Mouse (Mus musculus) cerebellum, adult 11 months (tissue): ENCODE measurements around the gene C1qtnf5.

Experiments
- DNase-seq: peaks from one replicate; pipeline ENCODE4 v3.0.0; 2022

Gene C1qtnf5

DNA sequence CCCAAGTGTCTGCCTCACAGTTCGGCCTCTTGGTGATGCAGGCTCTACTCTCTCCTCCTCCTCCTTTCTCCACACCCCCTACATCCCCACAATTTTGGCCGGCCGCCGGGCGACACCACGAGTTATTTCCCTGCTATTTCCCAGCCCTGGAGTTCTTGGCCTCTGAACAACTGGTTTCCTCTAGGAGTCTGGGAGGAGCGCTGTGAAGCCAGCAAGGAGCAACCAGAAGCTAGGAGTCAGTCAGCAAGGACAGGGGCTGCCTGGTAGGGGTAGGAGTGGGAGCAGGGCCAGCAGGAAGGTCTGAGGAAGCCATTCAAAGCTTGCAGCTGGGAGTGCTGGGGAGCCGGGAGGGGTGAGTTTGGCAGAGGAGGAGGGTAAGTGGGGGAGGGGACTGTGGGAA lies at the start of gene C1qtnf5:
Gene C1qtnf5, plus strand, starts transcription at position 136 of the 400 bp plus-strand sequence.
- DNase-seq = no peak

DNA sequence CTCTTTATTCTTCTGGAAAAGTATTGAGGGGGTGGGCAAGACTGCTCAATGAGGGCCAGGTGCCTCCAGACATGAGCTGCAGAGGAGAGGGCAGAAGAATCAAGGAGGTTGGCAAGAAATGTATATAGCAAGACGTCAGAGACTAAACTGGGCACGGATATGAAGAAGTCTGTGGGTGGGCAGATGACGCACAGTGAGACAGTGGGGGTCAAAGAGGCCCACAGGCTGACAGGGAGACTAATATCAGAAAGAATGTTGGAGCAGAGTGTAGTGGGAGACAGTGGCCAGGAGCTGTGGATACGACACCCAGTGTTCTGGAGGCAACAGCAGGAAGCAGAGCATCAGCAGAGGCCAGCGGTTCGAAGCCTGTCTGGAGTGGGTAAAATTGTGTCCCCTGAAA lies 48.4 kb upstream of the C1qtnf5 start:
- DNase-seq = no peak

DNA sequence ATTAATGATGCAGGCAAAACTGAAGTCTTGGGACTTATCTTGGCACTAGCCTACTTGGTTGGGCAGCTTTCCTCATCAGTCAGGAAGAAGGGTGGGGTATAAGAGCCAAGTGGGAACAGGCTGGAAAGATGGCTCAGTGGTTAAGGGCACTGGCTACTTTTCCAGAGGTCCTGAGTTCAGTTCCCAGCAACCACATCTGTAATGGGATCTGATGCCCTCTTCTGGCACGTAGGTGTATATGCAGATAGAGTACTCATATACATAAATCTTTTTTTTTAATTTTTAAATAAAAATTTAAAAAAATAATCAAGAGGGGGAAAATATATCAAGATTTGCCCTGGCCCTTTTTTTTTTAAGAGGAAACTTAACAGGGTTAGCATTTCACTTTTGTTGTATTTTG lies 41.9 kb upstream of the C1qtnf5 start:
- no peak for DNase-seq

DNA sequence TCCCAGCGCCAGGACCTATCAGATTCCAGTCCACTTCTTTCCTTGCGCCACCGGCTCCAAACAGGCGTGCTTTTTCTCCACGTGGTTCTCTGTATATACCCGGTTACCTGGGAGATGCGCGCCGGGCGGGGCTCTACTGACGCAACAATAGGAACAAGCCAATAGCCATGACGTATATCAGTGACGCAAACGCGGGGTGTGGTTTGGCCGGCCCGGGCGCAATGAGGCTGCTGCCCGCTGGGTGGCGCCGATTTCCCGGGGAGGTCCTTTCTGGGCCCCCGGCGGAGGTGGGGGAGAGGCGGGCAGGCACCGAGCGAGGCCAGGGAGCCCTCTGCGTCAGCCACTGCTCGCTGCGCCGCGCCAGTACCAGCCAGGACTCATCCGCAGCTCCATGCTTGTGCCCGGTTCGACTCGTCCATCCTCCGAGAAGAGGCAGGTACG lies 40.2 kb upstream of the C1qtnf5 start, which contains the start of gene Usp2:
Gene Usp2, plus strand, starts transcription at position 237 of the 441 bp plus-strand sequence.
- peak; percentile 100 for DNase-seq

DNA sequence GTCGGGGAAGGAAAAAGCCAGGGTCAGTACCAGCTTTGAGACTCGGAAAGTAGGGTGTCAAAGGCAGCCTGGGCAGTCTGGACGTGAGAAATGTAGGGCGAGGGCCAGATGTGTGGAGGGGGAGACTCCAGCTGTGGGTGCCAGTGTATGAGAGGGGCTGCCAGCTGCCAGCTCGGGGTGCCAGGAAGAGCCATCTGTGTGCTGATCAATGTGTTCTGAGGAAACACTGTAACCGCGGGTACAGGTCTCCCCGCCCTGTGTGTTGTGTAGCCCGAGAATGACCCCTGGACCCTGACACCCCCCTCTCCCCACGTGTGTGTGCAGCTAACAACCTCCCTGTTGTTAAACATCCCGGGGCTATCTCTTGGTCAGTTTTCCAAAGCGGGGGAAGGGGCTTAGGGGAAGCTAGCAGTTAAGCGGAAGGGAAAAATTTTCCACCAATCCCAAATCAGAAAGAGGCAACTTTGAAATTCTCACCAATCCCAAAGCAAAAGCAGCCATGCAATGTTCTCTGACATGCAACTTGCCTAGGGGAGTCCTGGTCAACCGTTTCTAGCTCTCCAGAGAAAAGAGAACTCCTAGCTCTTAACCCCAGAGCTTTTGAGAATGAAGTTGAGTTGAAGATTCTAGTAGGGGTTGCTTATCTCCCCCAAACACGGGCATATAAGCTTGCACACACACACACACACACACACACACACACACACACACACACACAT lies 39.6 kb upstream of the C1qtnf5 start:
- no peak for DNase-seq

DNA sequence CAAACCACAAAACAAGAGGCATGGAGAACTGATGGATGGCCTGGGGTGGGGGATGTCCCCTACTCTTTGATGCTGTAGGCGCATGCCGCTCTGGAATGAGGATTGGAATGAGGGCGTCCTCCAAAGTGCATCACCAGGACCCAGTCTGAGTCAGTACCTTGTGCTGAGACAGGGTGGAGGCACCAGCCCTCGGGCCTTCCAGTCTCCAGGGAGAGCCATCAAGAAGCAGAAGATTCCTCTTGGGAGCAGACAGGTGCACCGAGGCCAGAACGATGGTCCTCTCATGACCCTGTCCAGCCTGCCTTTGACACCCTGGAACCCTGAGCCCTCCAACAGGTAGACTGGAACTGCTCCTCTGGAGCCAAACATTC lies 39.1 kb upstream of the C1qtnf5 start:
- peak; percentile 31 for DNase-seq

DNA sequence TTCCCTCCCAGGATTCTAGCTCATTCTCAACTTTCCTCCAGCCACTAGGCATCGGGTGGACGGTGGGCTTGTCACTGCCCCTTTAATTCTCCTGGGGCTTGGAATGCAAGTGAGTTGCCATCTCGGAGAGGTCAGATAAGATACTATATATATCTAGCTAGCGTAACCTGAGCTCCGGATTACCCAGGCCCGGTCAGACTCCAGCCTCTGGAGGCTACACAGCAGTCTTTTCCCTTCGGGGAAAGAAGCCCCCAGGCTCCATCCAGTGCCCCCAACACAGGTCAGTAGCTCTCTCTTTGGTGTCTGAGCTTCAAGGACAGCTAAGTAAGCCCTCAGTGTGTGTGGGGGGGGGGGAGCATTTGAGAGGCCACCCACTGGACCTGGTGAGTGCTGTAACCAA lies 37.8 kb upstream of the C1qtnf5 start:
- DNase-seq = peak; percentile 19

DNA sequence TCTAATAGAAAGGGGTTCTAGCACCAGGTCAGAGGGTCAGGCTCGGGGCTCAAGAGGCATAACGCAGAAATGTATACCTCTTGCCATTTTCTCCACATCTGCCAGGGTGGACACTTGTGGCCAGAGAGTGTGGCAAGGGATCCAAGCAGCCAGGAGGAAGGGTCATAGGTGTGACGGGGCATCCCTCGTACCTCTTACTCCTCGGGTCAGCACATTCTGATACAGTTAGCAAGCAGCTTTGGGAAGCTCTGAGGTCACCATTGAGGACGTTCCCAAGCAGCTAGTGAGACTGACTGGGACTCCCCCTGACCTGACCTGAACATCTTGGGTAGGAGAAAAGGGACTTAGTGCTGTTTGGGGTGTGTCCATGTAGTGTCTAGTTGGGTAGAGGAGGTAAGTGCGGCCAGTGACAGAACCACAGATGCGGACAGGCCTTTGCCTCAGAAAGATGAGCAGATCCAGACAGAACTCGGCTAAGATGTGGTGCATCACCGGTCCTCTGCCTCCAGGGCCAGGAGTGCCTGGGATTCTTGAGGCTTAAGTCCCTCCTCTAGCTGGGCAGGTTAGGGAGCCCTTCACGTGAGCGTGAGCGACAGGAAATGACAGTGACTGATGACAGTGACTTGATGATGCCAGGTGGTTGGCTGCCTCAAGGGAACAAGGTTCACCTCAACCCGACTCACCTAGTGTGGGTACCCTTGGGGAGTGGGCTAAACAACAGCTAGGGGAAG lies 36.8 kb upstream of the C1qtnf5 start:
- DNase-seq = peak; percentile 22

DNA sequence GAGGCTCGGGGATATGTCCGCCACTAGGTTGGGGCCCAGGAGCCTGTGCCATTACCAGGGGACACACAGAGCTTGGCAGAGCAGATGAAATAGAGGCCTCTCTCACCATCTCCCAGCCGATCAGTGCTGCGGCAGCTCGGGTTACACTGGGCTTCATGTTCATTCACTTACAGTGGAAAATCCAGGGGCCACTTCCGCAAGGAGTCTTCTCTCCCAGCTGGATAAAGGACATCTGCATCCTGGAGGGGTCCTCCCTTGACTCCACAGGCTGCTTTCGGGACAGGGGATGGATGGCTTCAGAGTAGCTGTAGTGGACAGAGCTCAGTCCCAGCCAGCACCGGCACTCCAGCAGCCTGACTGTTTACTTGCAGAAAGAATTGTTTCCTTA lies 36.2 kb upstream of the C1qtnf5 start:
- no peak for DNase-seq

DNA sequence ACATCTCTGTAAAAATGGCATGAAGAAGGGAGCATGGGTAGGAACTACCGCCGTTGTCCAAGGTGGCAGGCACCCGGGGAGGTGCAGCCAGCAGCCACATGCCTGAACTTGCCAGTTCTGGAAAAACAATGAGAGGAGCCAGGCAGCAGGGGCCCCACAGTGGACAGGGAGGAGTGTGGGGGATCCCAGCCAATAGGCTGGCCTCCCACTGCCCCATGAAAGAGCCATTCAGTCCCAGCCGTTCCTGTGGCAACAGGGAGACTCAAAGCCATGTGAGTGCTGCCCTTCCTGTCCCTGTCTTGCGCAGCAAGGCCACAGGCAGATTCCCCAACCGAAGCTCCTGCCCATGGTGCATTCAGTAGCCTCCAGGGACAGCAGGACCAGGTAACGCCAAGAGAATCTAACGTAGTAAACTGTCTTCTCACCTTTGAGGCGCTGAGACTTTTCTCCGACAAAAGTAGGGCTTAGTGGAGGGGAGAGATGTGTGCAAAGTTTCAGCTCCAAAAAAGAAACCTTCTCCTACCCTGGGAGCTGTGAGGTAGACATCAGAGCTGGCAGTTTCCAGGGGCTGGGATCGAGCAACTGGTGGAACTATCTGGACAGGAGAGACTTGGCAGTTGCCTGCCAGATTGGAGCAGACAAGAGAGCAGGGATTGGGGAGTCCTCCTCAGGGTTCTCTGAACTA lies 35.0 kb upstream of the C1qtnf5 start:
- peak; percentile 40 for DNase-seq

DNA sequence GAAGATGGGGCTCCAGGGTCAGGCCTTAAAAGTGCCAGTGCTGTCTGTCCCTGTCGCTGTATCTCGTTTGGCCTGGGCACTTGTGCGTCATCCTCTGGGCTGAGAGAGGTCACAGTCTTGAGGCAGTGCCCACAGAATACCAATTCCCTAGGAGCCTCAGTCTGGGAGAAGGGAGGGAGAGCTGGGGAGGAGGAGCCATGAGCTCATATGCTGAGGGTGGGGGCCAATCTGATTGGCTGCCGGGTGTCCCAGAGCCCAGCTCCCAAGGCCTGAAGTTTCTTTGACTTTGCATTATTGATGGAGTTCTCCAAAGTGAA lies 34.5 kb upstream of the C1qtnf5 start:
- peak; percentile 36 for DNase-seq

DNA sequence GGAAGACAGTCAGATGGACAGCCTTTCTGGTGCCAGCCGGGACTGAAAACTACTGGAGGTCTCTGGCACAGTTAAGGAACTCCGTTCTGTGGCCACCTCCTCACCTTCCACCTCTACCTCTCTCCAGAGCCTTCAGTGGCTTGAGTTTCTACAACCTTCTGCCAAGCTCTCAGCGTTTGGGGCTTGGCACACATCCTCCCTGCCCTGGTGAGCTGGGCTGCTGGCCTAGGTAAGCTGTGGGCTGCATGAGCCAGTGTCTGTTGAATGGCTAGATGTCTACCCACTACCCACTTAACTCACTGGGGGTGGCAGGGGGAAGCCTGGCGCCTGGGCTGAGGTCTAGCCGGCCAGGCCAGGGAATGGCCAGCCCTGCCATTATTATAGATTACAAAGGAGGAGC lies 33.9 kb upstream of the C1qtnf5 start:
- DNase-seq = peak; percentile 56

DNA sequence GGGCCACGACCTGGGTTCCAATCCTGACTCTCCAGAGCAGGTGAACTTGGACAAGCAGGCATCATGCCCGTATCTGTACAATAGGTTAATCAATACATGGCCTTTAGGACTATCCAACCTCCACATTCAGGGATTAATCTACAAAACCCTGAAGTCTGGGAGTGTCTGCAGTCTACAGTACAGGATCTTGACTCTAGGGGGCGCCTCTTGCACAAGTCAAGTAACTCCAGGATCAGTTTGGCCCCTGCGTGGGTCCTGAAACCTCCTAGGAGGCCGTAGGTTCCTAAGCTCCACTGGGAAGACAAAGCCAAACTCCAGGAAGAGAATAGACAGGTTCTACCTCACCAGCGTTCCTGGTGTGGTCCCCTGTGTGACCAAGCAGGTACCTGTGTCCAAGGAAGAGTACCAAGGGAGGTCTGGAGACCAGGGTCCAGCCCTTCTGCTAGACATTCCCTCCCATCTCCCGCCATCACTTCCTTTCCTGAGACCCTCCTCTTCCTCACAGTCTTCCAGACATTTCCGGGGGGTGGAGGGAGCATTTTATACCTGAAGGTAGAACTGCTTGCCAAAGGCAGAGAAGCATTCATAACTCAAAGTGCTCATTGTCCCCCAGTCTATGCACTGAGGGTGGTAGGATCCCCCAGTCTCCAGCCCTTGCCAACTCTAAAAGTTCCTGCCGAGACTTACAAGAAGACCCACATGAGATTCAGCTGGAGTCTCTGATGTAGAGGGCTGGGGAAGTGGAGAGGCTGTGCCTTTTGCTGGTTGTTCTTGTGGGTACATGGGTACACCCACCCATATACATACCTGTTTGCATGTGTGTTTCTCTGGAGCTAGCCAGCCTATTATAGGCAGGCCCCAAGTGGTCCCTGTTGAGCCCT lies 32.4 kb upstream of the C1qtnf5 start:
- peak; percentile 61 for DNase-seq

DNA sequence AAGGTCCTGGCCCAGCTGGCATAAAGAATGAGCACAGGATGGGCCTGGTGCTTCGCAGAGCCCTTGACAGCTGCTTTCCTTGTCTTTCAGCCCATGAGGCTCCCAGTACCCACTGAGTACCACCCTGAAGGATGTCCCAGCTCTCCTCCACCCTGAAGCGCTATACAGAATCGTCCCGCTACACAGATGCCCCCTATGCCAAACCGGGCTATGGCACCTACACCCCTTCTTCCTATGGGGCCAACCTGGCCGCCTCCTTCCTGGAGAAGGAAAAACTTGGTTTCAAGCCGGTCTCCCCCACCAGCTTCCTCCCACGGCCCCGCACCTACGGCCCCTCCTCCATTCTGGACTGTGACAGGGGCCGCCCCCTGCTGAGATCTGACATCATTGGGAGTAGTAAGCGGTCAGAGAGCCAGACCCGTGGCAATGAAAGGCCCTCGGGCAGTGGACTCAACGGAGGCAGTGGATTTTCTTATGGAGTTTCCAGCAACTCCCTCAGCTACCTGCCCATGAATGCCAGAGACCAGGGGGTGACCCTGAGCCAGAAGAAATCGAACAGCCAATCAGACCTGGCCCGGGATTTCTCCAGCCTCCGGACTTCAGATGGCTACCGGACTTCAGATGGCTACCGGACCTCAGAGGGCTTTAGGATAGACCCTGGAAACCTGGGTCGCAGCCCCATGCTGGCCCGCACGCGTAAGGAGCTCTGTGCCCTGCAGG lies 31.6 kb upstream of the C1qtnf5 start:
- DNase-seq = peak; percentile 54

DNA sequence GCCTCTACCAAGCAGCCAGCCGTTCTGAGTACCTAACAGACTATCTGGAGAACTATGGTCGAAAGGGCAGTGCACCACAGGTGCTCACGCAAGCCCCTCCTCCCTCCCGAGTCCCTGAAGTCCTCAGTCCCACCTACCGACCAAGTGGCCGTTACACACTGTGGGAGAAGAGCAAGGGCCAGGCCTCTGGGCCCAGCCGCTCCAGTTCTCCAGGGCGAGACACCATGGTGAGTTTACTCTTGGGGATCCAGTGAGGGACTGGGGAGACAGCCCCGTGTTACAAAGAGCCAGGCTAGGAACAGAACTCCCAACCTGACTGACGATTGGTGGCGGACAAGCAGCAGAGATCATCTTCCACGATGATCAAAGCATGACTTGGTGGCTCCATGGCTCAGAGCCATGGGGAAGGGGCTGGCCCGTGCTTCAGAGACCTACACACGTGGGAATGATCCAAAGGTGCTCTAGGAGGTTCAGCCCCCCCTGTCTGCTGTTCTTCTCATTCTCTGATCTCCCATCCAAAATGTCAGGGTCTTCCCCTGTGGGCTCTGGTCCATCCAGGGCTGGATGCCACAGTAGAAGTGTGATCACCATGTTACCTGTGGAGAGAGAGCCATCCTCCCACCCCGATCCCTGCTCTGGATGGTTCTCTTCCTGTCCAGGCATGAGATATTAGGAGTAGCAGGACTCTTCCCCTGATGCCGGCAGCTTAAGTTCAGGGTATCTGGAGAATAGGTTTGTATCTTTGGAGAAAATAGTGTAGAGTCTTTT lies 30.9 kb upstream of the C1qtnf5 start:
- DNase-seq = peak; percentile 49

DNA sequence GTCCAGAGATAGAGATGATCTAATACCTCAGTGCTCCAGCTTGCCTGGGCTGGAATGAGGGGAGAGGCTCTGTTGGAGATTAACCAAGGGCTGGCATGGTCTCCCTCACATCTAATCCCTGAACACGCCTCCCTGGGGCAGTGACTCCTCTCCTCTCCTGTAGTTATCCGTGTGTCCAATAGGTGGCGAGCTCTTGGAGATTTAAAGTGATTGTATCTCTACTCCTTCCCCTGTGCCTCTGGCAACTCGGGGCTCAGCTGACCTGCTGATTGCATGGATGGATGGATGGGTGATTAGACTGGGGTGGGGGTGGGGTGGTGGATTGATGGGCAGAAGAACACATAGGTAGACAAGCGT lies 30.3 kb upstream of the C1qtnf5 start:
- peak; percentile 65 for DNase-seq

DNA sequence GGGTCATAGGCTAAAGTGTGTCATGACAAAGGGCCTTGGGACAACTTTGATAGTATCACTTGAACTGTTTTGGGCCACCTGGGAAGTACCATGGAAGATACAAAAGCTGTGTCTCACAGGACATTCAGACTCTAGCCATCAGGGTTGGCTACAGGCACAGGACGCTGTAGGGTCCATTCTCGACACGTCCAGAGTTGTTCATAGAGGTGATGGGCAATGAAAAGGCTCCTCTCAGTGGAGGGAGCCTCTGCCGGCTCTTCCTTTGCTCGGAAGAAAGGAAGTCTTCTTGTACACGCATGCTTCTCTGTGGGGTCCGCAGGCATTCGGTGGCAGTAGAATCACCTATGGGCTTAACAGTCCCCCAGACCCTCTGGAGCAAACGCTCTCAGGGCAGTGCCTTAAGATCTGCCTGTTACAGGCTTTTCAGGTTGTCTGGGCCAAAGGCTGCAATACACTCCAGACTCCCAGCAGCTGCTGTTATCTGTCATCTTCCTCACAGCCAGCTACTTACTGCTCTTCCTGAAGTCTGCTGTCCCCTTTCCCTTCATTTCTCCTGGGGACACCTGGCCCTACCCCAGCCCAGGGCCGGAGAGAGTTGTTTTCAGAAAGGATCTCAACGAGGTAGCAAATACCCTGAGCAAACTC lies 29.7 kb upstream of the C1qtnf5 start:
- peak; percentile 30 for DNase-seq

DNA sequence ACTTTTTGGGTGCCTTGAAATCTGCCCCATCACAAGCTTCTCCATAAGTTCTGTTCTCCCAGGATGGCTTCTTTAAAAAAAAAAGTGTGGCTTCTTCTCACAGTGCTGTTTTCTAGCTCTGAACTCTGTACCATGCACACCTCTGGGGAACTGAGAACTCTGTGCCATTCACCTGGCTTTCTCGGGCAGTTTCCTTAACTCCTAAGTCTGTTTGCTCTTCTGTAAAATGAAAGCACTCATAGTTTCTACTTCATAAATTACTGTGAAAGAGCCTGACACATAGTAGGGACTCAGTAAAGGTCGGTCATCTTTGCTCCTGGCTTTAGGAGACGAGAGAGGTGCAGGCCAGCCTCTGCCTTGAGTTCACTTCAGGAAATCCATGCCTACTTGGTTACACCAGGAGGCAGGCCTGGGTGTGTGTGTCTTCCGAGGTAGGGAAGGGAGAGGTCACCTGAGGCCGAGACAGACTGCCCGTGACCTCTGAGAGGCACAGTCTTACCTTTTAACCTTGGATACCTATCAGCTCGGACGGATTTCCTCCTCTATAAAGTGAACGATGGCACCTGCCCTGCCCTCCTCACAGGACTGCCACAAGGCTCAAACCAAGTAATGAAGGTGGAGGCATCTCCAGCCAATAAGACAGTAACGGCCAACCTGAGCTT lies 28.8 kb upstream of the C1qtnf5 start:
- no peak for DNase-seq

DNA sequence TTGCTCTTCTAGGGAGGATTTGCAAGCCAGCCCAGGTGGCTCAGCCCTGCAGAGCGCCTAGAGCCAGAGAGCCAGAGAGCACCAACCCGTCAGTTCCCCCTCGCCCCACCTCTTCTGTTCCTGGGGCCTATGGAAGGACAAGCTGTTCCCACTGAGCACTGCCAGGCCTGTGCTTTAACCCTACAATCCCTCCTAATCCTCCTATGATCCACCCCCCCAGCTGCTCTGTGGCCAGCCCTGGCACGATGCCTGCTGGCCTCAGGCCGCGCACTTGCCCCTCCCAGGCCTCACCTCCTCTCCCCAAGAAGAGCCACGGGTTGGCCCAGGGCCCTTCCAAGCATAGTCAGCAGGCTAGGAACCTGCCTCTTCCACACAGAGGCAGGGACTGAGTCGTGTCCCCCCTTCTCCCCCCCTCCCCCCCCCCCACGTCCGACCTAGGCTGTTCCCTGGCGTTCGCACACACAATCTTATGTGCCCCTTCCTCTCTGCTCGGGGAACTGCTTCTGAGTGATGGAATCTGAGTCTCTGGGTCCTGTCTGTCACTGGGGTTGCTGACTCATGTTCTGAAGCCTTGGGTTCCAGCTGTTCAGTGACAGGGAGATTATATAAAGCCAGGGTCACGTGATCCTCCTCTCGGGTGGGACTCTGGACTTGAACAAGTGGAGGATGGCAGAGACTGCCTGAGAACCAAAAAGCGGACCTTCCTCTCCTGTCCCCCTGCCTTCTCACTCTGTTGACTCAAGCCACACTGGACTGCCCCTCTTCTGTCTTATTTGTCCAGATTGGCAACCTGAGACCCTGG lies 27.9 kb upstream of the C1qtnf5 start:
- DNase-seq = peak; percentile 95
